Mouse (Mus musculus): Measurements from ENCODE around the gene Pld1. TPM values are rescaled to one million over a fixed set of nuclear protein-coding genes. Genes with fewer than 3 reads are reported as not detected.

Gene Pld1
- total RNA-seq, 1 experiment from 2014 or later, result 5.8 TPM

Other genes with a start within 250 kb of the Pld1 start
- gene Fndc3b, start 227.4 kb upstream of the Pld1 start, total RNA-seq (2017), result 7.5 and 9.0 TPM in 2 replicates
- gene Tmem212, start 42.3 kb upstream of the Pld1 start, total RNA-seq (2017), result not detected in 2 replicates